Mouse (Mus musculus): ENCODE data around the gene Uba52.

DNA sequence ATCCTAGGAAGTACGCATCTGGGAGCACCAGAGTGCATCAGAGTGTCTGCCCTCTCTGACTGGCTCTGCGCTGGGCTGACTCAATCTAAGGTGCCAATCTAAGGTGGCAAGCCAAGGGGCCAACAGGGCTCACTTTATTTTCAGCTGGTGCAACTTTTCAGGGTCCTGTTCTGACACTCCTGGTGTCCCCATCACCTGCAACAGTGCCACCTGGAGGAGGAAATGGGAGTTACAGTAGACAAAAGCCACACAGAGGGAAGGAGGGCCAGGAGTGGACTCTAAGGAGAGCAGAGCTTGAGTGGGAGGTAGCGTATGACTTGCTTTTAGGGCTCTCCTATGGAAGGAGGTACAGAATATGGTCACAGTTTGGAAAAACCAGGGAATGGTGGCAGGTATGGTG lies 5.8 kb downstream of the Uba52 start:
- TF ChIP-seq CTCF (IDR thresholded peaks at IDR 0.05; ENCODE audit: low read depth, low read length): peak; percentile 85
- no peak for TF ChIP-seq TAL1 (conservative IDR thresholded peaks at IDR 0.05; ENCODE audit: low read depth, low read length)
